Mouse (Mus musculus) cerebellum, adult 11 months (tissue): ENCODE measurements at regions not wholly inside any gene's neighbourhood (a gene's known extent, or its start where the extent isn't known, plus 50 kb on each side); places are given as distances from the start of the nearest gene placed in this dataset.

Experiments
- DNase-seq: peaks from one replicate; pipeline ENCODE4 v3.0.0; 2022

DNA sequence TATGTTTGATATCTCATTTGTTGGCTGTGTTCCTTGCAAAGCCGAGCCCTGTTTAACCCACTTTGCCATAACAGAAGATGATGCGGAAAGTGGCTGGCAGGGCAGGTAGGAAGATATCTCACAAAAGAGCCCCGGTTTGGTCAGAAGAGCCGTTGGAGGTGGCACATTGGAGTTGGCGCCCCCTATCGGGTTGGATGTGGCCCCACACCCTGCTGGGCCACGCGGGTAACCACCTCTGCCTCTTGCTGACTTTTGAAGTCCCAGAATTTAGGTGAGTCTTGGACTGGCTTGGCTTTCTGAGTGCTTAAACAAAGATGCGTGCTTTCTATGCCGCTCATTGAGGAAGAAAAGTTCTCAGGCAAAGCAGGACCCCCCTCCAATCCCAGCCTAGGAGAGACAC lies 56.1 kb downstream of the Gm4791 start:
- no peak for DNase-seq

DNA sequence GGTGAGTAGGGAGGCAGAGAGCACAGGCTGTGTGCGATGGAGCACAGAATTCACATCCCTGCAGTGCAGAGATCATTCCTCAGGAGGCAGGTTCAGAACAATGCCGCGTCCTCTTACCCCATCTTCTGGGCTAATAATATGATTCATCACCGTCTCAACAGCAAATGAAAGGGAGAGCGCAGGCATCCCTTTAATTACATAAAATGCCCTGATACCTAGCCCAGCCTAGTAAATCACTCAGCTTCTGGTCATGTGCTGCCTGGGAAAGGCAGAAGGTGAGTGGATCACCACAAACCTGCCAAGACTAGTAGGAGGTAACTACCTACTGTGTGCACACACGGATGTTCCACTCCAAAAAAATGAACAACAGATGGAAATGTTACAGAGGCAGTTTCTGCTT lies 57.0 kb downstream of the Gm4791 start:
- no peak for DNase-seq

DNA sequence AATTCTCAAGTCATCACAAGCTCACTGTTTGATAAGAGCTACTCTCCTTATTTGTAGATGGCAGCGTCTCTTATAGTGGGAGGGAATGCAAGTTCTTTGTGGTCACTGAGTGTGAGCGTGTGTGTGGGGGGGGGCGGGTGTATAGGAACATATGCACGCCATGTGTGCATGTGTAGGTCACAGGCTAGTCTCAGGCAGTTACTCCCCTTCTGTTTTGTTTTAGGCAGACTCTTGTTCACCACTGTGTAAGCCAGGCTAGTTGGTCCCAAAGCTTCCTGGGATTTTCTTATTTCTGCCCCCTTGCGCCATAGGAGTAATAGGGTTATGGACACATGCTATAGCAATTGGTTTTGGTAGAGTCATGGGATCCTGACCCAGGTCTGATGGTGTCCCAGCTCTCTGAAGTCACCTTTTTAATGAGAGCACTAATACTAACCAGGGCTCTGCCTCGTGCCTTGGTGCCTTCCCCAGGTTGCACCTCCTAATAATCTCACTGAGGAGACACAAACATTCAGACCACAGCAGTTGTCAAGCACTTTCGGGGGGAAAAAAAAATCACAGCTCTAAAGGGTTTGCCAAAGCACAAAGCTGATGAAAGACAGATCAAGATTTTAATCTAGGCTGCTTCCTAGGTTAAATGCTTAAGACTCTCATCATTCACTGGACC lies 60.9 kb downstream of the Gm4791 start:
- DNase-seq, result no peak

DNA sequence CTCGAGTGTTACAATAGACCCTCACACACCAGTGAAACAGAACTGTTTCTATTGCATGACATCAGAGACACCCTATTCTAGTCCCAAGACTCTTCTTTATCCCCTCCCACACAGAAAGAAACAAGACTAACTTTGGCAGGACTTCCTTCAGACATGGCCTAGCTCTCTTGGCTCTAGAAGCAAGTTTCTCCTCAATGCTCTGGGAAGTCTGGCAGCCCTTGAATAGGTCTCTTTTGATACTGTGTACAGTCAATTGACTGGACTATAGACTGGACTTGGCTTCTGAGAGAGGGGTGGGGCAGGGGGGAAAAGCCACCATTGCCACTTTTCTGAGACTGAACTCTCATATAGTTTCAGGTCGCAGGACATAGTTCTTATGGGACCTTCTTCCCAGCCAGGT lies 62.2 kb downstream of the Gm4791 start:
- no peak for DNase-seq

DNA sequence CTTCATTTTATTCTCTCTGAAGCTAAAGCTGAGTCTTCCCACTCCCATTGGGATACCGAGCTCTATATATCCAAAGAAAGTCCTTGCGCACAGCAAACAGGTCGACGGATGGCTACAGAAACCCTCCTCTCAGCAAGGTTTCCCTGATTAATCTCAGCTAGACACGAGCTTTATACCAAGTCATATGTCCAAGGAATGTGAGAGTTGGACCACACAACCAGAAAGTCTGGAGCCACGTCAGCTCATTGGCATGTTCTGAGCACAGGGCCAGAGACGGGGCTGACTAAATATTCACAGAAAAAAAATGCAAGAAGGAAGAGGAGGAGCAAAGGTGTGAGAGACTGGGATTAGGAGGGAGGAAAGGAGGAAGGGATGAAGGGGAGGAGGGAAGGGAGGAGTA lies 64.0 kb downstream of the Gm4791 start:
- DNase-seq, result no peak

DNA sequence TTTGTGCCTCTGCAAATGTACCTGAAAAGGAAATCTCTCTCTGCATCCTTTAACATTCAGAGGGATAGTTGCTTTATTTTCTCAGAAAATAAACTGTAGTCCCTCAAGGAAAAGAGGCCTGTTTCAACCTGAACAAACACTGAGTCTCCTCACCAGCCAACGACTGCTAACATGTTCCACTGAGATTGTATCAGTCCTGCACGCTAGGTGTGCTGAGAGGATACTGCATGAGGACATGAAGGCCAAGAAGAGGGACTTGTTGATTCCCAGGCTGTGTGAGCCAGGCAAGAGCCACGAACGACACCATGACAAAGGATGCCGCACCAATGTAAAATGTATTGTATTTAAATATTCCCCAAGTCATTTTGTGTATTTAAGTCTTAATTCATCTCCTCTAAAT lies 65.2 kb downstream of the Gm4791 start:
- DNase-seq, result no peak

DNA sequence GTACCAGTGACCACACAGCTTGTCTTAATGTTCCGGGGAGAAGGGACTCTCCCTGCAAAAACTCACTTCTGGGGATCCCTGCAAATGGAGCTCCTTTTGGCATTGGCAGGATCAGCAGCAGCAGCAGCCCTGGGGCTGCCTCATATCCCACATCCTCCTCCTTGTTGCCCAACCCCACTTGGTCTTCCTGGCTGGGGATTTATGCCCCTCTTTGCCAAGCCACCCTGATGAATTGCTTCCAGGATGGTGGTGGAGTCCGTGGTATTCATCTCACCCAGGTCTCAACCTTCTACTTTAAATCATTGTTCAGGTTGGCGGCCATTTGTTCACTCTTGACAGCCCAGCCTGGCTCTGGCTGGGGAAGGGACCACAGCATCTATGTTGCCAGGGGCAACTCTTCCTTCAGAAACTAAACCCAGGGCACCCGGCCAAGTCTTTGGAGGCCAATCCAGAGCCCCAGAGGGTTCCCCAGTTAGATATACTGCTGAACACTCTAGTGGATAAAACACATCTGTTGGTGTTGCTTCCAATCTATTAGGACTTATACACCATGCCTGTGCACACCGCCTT lies 66.0 kb downstream of the Gm4791 start:
- no peak for DNase-seq

DNA sequence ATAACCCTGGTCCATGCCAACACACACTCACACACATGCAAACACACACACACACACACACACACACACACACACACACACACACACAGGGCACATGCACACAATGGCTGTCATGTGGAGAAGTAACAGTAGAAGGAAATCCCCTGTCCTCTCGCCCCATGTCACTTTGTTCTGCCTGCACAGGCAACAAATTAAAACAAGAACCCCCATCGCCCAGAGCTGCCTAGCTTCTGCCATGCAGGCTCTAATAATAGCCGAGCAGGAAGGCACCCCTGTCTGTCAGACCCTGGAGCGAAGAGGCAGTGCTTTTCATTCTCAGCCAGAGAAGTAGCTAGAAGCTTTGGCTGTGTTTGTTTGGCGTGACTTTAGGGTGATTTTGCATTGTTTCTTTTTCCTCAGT lies 70.9 kb downstream of the Gm4791 start:
- DNase-seq, result no peak

DNA sequence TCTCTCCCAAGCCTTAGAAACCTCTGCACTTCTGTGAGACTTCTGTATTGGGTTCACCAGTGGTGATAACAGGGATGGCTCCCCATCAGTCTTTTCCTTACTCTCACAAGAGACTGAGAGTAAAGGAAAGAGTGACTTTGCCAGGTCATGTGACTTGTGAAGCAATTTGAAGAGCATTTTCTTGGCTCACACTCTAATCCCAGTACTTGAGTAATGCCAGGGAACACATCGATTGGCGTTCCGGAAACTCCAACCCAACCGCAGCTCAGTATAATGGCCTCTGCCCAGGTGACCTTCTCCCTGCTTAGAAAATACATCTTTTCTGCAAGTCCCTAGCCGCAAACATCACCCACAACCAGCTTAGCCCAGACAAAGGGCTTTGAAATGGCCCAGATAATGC lies 72.4 kb downstream of the Gm4791 start:
- no peak for DNase-seq

DNA sequence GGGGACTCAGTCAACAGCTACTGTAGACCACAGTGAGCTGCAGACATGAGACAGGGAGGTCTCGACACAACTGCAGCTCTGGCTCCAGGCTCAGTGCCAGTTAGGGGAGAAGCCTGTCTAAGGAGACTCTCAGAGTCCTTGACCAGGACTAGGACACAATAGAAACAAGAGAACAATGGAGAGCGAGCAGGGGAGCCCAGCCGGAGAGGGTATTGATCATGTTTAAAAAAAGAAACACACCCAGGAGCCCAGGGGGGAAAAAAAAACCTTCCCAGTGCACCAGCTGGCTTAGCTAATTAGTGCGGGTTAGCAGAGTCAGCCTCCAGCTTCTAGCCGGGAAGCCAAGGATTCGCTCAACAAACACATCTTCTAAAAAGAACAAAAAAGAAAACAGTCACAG lies 78.4 kb downstream of the Gm4791 start:
- DNase-seq, result no peak

DNA sequence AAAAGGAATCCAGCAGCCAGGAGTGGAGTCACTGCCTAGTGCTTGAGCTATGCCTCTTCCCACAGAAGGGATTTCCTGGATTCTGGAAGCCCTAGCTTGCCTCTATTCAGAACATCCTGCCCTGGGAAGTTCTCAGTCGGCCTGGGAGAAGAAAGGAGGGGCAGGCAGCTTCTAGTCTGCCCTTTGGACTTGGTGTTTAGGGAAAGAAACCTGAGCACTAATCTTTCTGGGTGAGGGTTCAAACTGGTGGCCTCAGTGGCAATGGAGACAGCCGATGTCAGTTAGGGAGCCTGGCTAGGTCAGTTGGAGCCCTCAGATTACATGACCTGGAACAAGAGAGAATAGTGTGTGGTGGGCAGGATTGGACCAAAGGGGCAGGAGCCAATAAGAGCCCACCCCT lies 78.9 kb downstream of the Gm4791 start:
- no peak for DNase-seq

DNA sequence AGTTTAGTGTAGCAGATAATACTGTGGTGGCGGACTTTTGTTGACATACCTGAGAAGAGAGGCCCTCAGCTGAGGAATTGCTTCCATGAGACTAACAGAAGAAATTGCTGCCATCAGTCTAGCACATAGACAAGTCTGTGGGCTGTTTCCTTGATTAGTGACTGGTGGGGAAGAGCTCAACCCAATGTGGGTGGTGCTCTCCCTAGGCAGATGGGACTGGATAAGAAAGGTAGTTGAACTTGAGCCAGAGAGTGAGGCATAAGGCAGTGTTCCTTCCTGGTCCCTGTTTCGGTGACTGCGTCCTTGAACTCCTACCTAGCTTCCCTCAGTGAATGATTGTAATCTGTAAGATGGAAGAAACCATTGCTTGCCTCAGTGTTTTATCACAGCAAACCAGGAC lies 79.4 kb downstream of the Gm4791 start:
- no peak for DNase-seq

DNA sequence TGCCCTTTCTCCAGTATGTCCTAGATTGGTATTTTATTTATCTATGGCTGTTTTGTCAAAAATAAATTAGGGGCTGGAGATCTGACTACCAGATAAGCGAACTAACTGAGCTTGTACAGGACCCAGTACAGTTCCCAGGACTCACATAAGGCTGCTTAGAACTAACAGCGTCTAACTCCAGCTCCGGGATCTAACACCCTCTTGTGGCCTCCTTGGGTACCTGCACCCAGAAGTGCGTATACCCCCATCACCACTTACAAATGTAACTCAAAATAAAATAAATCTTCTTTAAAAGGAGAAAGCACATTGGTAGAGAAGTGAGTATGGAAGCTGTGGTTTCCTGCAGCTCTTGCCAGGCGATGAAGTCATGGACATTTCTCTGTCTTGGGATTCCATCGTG lies 82.9 kb downstream of the Gm4791 start:
- DNase-seq, result no peak

DNA sequence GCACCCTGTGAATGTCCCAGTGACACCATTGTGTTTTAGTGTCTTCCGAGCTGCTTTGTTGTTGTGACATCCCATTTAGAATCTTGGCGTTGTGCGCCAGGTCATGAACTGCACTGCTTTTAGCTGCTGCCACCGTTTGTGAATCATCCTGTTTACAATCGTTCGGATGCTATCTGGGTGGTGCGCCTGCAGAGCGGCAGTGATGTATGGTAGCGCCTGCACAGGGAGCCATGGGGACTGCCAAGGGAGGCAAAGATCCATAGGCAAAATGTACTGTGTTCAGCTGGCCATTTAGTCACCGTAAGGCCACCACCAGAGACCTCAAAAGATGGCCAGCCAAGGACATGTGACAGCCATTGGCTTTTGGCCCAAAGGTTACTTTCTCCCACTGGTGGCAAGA lies 93.3 kb downstream of the Gm4791 start:
- no peak for DNase-seq

DNA sequence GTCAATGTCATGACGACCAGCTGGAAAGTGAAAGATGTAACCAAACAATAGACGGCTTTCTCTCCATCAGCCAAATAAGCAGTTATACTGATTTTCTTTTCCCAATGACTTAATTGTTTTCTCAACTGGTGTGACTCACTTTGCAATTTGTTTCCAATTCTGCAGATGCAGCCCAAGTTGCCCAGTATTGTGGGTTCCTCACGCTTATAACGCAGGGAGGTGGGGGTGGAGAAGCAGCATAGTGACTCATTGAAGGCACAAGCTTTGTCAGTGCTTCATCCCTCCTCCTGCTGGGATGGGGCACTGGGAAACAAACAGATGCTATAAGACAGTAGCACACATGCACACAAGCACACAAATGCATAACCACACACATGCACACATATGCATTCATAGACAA lies 97.1 kb downstream of the Gm4791 start:
- no peak for DNase-seq

DNA sequence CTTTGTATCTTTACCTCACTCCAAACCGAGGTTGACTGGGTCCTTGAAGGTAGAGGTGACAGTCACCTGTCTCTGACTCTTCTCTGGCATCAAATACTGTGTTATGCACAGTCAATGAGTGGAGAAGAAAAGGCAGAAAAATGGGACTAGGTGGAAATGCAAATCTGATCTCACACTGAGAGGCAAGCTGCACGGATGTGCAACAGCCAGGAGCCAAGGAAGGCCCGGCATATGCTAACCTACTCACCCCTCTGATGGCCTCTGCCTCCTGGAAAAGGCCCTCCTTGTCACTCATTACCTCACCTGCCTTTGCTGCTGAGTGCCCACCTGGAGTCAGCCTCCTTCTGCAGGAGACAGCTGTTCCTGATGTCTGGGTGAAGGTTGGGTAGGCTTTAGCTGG lies 104.8 kb downstream of the Gm4791 start:
- DNase-seq, result peak; percentile 29

DNA sequence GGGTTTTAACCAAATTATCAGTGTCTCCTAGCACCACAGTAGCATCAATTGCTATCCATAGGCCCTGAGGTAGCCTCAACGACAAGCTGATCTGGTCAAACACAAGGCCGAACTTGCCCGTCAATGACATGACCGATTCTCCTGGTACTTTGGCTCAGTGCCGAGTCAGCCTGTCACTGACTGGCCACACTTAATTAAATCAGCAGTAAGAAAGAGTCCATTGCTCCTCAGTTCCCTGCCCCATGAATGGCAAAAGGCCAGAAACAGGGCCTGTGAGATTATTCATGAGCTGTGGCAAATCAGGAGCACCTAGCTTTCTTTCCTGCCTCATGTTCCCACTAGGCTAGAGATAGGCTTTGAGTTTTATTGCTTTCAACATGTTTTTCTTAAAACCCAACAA lies 105.4 kb downstream of the Gm4791 start:
- DNase-seq, result peak; percentile 22

DNA sequence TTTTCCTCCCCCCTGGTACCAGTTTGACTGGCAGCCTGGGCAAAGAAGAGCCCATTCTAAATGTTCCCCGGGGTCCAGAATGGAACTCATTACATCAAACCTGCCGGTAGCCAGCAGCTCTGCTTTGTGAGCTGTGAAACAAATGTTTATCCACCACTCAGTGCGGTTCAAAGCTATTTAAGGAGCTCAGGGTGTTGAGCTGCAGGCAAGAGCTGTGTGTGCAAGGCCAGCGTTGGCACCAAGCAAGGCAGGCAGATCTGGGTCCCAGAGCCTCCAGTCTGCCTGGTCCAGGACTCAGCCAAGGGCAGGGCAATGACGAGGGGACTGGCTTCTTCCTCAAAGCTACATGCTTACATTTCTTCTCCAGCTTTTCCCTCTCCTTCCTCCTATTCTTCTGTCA lies 109.6 kb downstream of the Gm4791 start:
- no peak for DNase-seq

DNA sequence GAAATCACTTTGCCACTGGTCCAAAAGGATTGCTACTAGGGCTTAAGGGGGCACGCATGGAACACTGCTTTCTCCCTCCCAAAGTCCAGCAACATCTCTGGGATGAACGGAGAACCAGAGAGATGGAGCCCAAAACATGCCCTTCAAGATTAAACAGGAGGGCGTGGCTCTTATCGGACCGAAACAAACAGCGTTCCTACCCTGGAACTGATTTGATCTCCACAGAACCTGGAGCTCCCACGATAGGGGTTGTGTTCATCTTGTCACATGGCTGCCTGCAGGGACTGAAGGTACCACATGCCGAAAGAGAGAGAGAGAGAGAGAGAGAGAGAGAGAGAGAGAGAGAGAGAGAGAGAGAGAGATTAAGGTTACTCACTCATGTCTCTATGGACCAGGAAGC lies 120.7 kb downstream of the Gm4791 start:
- DNase-seq, result no peak

DNA sequence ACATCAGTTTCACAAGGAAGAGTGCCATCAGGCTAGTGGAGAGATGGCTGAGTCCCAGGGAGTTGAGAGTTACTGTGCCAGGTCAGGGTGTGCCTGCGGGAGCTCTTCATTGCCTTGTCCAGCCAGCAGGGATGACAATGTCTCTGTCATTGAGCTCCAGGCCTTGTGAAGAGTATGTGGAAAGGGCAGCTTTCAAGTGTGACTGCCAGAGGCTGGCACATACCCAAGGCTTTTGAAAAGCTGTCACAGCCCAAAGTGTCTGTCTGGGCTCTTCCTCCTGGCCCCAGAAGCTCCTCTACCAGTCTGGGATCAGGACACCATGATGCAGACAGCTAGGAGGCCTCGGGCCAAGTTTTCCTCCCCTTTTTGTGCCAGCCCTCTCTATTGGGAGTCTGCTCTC lies 124.6 kb downstream of the Gm4791 start:
- DNase-seq, result peak; percentile 34

DNA sequence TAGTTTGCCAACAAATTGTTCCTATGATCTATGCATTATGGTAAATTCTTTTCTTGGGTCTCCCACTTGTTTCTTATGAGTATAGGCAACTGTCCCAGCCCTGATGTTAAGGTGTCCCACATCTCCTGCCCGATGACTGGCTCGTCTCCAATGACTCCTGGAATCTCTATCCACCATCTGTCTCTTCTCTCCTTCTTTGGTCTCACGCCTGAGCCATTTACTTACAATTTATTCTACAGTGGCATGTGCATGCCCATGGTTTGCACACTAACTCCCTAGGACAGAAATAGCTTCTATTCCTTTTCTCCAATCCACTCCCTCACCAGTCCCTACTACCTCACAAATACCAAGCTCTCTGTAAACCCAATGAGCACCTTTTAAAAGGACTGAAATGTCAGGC lies 127.0 kb downstream of the Gm4791 start:
- DNase-seq, result peak; percentile 24

DNA sequence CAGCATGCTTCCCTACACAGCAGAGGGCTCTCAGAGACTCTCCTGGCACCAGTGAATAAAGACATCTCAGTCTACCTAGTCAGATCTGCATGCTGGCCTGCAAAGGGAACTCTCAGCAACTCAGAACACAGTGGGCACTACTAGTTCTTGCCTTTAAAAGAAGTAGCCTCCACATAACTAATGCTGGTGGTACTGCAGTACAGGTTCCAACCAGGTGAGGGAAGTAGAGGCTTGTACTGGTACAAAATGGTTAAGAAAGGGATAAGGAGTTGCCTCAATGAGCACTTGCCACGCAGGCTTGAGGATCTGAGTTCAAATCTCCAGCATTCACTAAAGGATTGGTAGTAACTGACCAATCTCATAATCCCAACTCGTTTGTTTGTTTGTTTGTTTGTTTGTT lies 127.7 kb downstream of the Gm4791 start:
- no peak for DNase-seq

DNA sequence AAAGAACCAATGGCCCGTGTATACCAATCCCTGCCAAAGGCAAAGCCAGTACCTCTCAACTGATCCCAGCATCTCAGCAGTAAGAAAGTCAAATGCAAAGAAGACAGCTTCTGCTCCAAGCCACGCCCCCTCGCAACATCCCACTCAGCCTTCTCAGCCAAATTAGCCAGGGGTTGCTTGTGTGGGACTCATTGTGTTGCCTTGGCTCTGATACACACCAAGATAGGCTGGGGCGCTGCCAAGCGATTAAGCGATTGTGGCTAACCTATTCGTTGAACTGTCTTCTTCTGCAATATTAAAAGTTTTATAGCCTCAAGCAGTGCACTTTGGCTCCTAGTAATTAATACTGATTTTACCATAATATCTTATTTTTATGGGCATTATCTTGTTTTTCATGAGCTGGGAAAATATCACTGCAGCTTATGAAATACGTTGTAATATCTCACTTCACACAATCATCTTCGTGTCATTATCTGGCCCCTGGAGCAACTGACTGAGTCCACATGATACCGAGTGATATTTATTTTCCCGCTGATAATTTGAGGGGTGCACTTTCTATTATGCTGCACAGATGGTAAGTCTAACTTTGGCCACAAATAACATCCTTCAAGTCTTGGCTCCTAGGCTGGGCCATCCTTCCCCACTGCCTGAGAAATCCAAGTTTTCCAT lies 129.3 kb downstream of the Gm4791 start:
- no peak for DNase-seq

DNA sequence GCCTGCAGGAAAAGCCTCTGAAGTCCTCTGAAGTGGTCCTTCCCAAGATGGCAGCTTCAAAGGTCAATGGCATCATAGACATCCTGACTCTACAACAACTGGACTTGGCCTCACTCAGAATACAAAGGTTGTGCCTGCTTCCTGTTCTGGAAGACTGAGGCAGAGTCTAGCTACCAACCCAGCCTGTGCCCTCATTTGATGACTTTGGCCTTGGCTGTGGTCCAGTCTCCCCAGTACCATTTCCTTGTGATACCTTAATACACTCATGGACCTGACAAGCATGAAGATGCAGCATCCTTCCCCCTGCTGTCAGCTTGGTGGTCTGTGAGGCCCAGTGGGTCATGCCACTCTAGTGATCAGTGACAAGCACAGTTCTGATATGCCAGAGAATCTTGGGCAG lies 130.6 kb downstream of the Gm4791 start:
- no peak for DNase-seq

DNA sequence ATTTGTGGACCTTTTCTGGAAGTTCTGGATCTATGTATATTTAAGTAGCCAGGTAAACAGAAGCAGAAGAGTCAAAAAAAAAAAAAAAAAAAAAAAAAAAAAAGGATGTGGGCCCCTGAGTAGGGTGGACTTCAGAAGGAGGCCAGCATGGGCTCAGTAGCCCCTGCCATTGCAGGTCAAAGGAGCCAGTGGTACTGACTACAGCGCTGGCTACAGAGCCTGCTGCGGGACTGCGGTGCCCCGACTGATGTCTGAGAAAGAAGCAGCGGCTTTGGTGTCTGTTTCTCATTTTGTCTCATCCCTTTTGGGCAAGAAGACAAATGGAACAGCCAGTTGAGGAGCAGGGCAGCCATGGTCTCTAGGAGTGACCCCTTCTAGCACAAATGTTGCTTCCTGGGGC lies 134.9 kb downstream of the Gm4791 start:
- no peak for DNase-seq
